Mouse (Mus musculus) 416B (cell line): ENCODE measurements around the gene Soga1.

ENCODE experiments used
- DNase-seq: peaks from one replicate; pipeline ENCODE4 v3.0.0; 2011; ENCODE audit warnings: low read depth

The Soga1 gene

DNA sequence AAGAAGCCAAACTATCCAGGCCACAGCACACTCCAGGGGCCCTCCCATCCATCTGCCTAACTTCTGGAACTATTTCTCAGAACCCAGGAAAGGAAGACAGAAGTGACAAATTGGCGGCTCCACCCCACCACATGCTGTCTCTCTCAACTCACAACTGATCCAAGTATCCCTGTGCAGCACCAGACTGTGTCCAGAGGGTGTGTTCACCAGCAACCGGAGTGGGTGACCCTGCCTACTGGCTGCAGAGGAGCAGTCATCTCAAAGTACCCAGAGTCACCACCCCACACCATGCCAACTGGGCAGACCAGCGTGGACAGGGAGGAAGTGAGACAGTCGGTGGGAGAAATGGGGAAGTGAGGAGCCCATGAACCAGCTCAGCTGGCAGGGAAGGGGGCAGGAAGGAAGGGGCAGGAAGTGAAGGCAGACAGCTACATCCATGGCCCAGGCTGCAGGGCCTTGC lies 15.8 kb downstream of the Soga1 start:
- DNase-seq = peak; percentile 63

DNA sequence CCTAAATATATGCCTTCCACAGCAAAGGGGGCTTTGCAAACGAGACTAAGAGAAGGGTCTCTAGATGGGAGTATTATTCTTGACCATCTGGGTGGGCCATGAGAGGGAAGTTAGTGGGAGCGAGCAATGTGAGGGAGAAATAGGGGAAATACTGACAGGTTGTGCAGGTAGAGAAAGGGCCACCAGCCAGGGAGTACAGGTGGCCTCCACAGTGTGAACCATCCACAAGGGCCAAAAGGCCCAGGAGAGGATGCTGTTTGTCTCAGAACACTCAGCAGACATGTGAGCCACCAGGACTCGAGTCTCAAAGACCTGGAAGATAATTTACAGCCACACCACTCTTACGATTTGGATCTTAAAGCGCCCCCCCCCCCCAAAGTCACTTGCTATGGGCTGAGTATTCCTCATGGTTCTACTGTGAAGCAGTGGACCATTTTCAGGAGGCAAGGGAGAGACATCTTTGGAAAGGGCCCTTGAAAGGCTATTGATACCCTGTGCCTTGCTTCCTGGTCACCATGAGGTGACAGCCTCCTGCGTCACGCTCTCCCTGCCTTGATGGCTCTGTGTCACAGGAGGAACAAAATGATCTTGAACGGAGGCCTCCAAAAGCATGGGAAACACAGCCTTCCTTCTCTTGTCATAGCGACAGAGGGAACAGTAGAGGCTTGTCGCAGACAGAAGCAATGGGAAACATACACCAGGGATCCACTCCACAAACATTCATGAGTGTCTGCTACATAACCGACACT lies 18.3 kb downstream of the Soga1 start:
- DNase-seq = no peak

DNA sequence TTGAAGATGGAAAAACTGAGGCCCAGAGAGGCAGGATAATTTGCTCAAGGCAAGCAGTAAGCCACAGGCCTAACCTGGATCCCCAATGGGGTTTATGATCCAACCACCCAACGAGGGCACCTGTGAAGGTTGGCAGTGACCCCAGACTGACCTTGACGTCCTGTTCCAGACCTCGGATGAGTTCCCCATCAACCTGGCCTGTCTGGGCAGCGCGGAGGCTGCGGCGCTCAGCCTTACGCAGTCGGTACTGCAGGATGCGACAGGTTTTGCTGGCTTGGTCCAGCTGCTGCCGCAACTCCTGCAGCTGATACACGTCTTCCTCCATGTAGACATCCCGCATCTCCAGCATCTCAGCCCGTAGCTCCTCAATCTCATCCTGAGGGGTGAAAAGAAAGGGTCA lies 19.0 kb downstream of the Soga1 start:
- no peak for DNase-seq

DNA sequence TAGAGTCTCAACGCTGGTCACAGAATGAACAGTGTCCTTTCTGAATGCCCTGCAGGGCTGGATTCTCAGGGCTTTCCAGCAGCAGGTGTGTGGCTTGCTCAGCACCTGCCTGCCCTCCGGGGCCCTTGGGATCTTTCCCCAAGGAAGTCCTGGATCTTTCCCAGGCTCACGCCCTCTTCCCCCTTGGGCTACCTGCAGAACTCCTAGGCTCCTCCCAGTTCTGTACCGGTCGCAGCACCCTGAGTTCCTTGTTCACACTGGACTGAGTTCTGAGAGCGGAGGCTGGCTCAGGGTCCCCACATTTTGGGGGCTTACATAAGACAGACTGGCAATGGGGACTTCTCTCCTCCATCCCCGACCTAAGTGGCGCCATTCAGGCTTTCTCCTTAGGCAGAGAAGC lies 19.9 kb downstream of the Soga1 start:
- no peak for DNase-seq

DNA sequence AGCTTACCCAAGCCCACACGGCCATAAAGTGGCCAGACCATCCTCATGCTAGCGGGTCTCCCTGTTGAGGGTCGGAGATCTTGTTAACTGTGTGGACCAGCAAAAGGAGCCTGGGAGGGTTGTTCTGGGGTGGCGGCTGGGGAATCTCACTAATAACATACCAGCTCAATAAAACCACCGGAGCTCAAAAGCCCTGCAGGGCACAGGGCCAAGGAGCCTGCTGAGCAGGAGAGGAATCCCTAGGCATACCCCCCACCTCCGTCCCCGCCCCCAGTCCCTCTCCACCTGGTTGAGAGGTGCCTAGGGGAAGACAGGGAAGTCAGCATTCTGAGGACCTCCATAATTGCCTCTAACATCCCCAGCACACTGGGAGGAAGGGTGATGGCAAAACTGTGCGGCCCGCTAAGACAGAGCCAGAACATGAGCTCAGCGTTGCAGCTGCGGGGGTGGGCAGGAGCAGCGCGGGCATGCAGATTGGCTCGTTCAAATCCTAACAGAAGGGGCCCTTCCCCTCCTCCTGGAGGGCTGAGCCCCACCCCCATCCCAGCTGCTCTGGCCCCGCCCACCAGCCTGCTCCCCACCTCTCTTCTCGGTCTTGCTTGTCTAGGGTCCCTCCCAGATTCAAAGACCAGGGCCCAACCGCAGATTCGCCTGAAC lies 20.6 kb downstream of the Soga1 start:
- no peak for DNase-seq

DNA sequence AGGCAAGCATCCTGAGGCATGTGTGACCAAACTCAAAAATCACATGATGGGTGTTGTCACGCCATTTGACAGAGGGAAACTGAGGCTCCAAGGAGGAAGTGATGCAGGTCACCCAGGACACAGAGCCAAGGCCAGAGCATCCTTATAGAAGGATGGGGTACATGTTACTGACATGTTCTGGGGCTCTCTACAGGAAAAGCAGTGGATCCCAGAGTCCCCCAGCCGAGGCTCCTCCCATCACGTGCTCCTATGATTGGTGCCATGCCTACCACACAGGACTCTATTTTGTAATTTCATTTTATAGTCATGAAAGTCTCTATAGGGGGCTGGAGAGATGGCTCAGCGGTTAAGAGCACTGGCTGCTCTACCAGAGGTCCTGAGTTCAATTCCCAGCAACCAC lies 21.3 kb downstream of the Soga1 start:
- no peak for DNase-seq

DNA sequence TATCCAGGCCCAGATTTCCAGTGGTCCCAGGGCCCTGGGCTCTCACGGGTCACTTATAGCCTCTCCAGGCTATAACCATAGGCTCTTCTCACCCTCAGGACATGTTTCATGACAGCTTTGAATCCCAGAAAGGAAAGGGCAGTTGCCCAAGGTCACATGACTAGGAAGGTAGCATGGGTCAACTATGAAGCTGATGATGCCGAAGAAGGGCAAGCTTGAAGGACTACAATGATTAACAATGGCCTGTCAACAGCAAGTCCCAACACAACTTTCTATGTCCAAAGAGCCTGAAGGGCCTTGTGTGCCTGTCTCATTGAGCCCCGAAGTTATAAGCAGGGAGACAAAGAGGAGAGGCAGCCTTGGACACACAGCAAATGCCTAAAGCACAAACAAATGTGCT lies 21.9 kb downstream of the Soga1 start:
- DNase-seq = no peak

DNA sequence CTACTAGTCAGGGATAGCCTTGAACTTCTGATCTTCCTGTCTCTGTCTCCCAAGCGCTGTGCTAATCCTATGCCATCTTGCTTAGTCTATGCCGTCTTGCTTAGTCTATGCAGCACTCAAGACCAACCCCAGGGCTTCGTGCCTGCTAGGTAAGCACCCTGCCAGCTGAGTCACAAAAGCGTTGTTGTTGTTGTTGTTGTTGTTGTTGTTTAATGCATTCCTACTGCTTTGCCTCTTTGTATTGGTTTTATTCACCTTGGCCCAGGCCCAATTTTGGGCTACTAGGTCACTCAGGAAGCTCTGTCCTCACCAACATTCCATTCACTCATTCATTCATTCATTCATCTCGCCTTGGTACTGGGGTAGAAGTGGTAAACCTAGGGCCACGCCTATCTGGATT lies 23.3 kb downstream of the Soga1 start:
- DNase-seq = no peak

DNA sequence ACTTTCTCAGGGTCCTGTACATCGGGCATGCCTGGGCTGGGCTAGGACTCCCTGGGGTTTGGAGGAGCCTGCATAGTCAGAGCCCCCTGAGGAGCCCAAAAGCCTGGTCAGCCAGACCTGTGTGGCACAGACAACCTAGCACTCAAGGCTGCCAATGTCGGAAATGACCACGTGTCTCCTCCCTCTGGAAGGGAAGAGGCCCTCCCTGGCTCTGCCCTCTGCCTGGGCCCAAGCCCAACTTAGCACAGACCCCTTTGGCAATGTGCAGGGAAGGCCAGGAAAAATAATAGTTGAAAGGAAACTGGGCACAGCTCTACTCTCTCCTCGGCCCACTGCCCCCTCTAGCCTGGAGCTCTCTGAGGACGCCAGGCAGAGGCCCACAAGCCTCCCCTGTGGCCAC lies 24.2 kb downstream of the Soga1 start:
- DNase-seq = no peak

DNA sequence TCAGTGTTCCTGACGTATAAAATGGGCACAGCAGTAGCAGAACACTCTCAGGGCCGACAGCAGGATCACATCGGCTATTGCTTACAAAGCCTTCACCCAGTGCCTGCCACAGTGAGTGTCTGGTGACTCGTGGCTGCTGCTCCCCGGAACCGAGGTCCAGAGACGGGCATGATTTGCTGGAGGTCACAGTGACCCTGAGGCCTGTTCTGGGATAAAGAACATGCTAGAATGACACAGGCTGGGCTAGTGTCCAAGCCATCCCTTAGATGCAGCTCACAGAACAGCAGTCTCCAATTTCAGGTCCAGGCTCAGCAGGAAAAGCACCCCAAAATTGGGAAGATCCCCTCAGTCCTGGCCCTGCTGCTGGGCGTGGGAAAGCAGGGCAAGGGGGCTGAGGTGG lies 24.8 kb downstream of the Soga1 start:
- no peak for DNase-seq

DNA sequence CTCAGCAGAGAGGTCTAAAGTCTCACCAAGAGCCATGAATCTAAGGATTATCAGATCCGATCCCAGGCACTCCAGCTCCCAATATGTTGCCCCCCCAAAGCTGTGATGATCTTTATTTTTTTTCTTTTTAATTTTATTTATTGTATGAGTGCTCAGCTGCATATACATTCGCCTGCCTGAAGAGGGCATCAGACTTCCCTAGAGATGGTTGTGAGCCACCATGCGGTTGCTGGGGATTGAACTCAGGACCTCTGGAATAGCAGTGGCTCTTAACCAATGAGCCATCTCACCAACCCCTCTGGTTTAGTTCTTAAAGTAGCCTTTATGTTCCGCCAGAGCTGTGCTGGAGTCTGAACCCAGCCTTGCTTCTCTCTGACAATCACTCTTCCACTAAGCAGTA lies 25.3 kb downstream of the Soga1 start:
- peak; percentile 39 for DNase-seq

DNA sequence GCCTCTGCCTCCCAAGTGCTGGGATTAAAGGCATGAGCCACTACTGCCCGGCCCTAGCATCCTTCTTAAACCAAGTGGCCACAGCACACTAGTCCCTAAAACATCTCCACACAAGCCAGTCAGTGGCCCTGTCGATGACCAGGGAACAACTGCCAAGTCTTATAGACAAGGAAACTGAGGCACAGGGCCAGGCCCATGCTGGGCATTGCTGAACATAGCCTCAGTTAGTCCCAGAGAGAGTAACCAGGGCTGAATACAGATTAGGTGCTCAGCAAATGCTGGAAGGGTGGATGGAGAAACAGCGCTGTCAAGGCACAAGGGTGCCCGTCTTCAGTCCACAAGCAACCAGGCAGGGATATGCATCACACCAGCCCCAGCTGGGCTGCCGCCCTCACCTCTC lies 25.9 kb downstream of the Soga1 start:
- no peak for DNase-seq

DNA sequence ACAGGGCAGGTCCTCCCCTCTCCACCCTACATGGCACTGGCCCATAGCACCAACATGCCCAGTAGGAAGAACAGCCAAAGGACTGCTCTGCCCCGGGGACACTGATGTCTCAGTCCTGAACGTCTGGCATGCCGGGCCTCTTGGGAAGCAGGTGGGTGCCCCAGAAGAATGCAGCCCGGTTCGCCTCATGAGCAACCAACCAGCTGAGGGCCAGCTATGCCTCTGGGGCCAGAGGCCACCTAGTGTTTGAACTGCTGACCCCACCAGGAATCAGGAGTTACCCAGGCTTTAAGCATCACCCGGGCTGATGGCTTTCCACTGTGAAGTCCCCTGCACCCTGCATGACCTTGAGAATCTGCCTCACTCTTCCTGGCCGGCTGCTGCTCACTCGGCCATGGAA lies 26.6 kb downstream of the Soga1 start:
- no peak for DNase-seq

DNA sequence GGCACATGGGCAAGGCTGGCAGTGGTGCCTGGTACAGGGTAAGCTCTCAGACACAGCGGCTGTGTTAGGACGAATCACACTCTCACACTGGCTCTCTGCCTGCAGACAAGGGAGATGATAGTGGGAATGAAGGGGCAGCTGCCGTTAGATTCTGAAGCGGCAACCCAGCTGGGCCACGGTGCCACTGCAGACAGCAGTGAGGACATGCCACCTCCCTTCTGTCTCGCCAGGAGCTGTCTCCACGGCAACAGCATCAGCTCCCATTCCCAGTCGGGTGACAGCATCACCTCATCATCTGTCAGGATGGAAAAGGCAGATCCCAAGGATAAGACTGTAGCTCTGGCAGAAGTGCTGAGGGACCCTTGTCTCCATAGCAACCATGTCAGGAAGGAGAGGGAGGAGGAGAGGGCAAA lies 29.2 kb downstream of the Soga1 start:
- no peak for DNase-seq

DNA sequence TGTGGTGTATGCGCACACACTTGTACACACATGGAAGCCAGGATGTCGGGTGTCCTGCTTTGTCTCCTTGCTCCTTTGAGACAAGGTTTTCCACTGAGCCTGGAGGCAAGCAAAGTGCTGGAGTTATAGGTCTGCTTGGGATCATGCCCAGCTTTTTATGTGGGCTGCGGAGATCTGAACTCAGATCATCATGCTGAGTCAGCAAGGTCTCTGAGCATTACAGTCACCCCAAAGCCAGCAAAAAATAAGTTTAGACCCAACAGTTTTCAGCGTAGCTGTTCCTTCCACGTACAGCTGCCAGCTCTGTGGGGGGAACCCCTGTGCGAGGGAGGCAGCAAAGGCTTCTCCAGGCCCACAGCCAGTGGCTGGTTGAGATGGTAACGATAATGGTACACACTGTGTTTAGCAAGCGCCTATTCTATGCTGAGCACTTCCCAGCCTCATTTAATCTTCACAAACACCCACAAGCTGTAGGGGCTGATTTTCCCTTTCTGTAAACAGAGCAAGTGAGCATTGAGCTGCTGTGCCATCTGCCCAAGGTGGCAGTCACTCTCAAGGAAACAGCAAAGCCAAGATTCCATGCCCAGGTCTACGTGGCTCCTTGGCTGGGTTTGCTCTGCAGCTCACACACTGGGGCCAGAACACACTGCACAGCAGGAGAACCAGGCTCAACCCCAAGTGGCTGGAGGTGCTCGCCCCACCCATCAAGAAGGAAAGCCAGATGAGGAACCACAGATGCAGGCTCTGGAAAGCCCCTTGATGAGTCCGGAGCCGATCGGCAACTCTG lies 30.5 kb downstream of the Soga1 start:
- no peak for DNase-seq

DNA sequence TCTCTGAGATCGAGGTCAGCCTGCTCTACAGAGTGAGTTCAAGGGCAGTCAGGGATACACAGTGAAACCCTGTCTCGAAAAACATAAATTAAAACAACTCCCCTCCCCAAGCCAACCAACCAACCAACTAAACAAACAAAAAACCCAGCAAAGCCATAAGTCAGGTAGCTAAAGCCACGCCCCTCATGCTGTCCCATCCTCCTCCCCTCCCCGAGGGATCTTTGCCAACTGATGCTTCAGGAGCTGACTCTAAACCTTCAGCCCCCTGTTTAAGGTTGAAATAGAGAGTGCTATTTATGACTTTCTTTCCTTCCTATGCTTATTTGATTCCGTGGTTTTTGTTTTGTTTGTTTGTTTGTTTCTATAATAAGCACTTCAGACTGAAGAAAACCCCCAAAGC lies 32.1 kb downstream of the Soga1 start:
- DNase-seq = no peak

DNA sequence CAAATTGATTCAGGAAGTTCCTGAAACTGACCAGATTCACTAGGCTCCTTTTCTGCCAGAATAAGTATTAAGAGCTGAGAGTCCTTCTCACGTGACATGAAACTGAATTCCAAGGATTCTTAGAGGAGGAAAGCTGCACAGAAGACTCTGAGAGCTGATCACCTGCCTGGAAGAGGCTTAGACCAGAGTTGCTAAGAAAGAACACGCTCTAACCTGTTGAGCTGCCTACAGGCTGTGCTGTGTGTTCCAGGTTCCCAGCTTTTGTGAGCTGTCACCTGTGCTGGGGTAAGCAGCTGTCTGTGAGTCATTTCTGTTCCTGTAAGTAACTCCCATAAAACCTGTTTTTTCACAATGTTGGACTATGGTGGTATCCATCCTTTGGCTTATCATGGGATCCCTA lies 33.1 kb downstream of the Soga1 start:
- no peak for DNase-seq

DNA sequence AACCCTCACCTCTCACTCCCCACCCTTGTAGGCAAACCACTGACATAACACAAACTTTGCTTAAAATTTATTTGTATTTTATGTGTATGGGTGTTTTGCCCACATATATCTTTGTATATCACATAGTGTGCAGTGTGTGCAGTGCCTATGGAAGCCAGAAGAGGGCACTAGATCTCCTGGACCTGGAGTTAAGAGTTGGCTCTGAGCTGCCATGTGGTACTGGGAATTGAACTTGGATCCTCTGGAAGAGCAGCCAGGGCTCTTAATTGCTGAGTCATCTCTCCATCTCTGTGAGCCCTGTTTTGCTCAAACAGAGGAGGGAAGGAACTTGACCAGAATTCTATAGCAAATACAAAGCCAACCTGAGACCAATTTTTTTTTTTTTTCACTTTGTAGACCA lies 35.1 kb downstream of the Soga1 start:
- peak; percentile 41 for DNase-seq

DNA sequence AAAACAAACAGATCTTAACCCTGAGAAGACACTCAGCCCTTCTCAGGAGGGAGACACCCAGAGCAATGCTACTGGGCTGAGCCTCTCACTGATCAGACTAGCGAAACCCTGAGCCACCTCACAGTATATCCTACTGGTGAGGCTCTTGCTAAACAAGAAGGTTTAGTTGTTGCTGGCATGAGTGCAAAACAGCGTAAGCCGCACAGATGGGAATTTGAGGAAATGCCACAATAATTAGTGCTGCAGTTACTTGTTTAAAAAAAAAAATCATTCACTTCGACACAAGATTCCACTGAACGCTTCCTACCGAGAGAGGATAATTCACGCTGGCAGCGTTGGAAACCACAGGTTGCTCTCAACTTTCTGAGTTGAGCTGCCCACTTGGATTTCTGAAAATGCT lies 35.5 kb downstream of the Soga1 start:
- DNase-seq = no peak

DNA sequence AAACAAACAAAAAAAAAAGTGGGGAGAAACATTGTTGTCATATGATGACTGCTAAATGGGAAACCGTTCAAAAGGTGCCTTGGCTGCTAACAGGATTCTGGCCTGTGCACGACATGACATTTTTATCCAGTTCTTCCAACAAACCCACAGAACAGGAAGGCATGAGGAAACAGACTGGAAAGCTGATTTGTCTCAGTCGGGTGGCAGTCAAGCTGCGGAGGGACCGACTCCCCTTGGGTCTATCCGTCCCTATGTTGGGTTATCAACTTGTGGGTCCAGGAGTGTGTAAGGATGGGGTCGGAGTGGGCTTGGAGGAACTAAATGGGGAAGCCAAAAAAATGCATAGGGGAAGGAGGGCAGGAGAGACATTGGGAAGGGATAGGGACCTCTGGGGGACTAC lies 37.6 kb downstream of the Soga1 start:
- DNase-seq = peak; percentile 38

DNA sequence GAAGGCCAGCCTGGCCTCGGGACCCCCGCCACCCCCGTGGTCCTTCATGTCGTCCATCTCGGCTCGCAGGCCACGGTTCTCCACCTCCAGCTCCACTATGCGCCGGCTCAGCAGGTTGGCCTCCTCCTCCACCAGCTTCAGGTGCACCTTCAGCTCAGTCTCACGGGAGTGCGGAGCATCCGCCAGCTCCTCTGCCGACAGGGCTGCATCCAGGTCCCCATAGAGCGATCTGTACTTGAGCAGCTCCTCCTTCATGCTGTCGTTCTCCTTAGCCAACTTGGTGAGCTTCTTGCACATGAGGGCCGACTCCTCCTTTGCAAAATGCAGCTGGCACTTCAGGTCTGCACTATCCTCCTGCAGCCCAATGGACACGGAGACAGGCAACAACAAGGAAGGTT lies 38.4 kb downstream of the Soga1 start:
- DNase-seq = no peak

DNA sequence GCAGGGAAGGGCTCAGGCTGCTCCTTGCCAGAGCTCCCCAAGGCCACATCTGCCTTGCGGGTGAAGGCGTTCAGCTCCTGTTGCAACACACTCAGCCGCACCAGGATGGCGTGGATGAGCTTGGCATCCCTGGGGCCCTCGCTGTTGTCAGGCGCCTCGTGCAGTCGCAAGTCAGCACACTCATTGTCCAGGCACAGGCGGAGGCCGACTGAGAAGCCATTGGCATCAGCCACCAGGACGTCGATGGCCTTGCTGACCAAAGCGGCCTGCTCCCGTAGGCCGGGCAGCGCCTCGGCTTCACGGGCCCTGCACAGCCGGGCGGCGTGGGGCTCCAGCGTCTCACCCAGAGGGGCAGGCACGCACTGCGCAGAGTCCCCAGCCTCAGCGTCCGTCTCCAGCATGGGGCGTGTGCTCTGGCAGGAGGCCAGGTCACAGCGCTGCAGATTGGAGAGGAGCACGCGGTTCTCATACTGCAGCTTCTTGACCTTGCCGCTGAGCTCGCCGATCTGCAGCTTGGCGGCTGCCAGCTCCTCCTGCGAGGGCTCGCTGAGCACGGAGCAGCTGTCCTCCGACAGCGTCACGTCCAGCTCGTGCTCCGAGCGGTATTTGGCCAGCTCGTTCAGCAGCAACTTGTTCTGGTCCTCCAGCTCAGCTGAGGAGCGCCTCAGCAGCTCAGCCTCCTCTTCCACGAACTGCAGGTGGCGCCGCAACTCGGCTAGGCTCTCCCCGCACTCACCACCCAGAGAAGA lies 39.0 kb downstream of the Soga1 start:
- DNase-seq = peak; percentile 53
